Mouse (Mus musculus): Measurements from ENCODE around the gene Larp4b.

Gene Larp4b

DNA sequence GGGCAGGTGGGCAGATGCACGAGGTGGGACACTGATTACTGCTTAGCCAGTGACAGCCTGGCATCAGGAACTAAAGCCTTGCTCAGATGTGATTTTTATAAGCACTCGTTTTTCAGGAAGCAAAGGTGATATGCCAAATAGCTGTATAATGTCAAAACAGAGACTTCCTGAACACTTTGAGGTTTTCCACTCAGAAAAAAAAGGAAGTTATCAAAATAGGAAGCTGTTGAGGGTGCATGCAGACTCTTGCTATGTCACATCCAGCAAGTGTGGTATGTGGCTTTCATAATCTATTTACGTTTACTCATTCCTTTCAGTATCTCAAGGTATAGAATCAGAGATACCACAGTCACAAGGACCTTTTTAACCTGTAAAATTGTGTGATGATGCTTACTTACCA, 79.7 kb downstream of the Larp4b start:
- no peak for DNase-seq (ENCODE audit: extremely low read depth, insufficient read length, low spot score)

DNA sequence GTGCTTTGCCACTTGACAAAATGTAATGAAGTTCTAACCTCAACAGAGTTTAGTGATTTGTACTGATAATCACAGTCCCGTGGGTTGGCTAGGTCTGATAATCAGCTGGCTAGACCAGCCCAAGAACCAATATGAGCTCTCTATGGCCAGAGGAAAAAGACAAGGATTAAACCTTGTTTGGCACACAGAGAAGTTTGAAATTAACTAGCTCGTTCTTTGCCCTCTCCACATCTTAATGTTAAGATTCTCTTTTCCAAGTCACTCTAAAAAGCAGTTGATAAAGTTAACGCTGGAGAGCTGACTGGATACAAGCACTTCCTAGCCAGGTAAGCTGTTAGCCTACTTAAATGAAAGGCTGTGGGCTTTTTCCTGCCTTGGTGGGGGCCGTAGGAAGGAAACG, 81.5 kb downstream of the Larp4b start:
- no peak for DNase-seq (ENCODE audit: extremely low read depth, insufficient read length, low spot score)

DNA sequence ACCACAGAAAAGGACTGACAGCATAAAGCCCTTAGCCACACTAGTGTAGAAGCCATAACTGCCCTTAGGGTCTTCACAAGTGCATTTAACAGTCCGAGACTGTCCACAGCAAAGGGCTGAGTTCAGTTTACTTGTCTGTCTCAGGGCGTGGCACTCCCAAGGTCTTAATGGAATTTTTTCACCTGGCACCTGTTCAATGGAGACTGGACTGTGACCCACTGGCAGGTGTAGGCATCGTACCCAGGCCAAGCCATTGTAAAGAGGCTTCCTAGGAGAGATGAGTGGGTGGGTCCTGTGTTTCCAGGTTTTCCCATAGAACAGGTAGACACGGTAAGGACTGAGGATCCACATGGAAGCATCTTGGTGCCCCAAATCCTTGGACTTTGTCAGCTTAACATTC, 84.6 kb downstream of the Larp4b start:
- DNase-seq (ENCODE audit: extremely low read depth, insufficient read length, low spot score), result no peak

DNA sequence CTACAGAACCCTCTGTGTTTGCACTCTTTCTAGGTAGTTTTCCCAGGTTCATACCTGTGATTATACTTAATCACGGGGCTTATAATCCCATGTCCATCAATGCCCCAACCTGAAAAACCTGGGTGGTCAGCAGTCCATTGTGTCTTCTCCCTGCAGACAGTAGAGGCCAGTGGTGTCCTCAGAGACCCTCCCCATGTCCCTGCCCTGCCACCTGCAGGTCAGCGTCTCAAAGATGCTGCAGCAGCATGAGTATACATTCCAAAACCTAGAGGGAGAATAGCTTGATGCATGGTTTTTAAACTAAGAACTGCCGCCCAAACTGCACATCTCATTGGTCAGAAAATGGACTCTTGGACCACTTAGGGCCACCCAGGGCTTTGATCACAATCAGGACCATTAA, 85.0 kb downstream of the Larp4b start:
- no peak for DNase-seq (ENCODE audit: extremely low read depth, insufficient read length, low spot score)

DNA sequence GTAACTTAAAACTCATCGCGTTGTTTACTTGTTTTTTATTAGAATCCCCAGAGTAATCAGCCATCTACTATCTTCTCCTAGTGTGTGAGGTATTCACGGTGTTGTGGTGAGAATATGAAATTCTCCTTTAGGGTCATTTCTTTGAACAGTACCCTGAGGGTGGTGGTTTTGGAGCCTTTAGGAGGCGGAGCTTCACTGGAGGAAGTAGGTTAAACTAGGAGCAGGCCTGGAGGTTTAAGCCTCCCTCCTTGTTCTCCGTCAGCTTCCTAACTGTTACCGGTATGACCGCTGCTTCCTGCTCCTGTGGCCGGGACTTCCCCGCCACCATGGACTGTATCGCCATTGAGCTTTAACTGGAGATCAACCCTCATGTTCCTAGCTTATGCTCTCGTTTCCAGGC, 86.5 kb downstream of the Larp4b start:
- no peak for DNase-seq (ENCODE audit: extremely low read depth, insufficient read length, low spot score)

DNA sequence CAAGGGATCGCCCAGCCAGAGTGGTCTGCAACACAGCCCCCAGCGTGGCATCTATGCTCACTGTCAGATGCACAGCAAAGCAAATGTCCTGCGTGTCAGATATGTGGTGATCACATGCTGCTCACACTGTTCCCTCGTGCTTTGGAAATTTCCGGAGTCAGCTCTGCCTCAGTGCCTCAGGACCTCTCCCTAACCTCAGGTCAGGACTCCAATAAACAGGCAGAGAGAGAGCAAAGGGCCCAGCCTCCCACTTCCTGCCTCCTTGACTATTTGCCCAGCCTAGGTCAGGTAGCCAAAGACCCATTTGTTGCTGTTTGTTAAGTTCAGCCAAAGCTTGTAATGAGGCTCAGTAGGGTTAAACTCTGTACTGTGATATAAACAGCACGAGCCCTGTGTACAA, 87.4 kb downstream of the Larp4b start:
- no peak for DNase-seq (ENCODE audit: extremely low read depth, insufficient read length, low spot score)

DNA sequence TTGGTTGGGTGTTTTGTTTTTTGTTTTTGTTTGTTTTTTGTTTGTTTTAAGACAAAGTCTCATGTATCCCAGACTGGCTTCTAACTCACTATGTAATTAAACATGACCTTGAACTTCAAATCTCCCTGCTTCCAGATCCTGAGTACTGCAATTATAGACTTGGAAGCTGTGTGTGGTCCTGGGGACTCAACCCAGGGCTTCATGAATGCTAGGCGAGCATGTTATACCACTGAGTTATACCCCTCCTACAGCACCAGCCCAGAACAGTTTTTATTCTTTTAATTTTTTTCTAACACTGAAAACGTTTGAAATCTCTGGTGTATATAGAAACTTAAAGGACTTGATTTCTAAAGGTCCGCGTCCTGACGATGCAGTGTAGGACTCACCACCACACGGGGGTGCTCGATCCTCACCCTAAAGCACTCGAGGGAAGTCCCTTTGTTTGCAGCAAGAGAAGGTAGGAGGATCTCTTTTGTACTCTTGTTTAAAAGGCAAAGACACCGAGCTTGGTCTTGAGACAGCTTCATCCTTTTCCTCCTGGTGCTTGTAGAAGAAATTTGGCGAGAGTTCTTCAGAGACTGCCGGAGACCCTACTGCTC, 88.1 kb downstream of the Larp4b start:
- DNase-seq (ENCODE audit: extremely low read depth, insufficient read length, low spot score), result peak; percentile 28

DNA sequence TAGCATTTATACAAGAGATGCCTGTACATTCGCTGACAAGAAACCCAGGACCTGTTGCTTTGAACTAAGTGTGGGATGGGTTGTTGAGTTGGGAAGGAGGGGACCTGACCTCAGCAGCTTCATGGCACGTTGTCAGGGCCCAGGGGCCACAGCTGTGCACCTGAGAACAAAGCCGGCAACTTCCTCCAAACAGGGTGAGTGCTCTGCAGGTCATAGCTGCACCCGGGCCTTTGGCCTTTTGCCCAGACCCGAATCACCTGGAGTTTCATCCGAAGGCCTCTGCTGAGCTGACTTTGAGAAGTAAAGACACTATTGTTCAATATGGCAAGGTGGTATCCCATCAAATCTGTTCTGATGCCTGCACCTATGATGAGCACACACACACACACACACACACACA, 90.6 kb downstream of the Larp4b start:
- no peak for DNase-seq (ENCODE audit: extremely low read depth, insufficient read length, low spot score)

DNA sequence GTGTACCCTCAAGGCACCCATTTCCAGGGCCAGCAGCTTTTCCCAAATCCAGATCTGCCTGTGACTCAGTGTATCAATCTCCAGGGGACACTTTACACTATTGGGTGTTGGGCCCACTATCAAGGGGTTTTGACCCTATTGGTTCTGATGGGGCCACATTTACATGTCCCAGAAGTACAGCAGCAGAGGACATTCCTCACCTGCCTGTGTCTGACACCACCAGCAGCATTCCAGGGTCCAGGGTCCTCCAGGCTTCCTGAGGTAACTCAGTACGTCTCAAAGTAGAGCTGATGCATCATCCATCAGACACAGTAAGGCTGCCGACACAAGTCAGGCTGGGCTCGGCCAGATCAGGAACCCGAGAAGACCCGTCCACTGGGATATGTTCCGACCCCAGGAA, 91.0 kb downstream of the Larp4b start:
- no peak for DNase-seq (ENCODE audit: extremely low read depth, insufficient read length, low spot score)

DNA sequence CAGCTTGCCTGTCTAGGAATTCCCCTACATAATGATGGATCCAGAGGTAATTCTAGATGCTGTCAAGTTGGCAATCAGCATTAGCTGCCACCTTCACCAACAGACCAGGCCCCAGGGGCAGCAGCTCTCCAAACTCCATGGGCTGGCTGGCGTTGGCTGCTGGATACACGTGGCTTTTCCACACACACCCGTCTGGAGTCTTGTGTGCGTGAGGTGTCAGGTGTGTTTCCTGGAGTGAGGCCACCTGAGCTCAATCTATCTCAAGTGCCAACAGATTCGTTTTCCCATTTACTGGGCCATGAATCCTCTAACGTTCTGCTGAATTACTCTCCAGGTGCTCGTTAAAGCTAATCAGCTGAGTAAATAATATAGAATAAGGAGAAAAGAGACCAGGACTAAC, 93.5 kb downstream of the Larp4b start:
- DNase-seq (ENCODE audit: extremely low read depth, insufficient read length, low spot score), result no peak

DNA sequence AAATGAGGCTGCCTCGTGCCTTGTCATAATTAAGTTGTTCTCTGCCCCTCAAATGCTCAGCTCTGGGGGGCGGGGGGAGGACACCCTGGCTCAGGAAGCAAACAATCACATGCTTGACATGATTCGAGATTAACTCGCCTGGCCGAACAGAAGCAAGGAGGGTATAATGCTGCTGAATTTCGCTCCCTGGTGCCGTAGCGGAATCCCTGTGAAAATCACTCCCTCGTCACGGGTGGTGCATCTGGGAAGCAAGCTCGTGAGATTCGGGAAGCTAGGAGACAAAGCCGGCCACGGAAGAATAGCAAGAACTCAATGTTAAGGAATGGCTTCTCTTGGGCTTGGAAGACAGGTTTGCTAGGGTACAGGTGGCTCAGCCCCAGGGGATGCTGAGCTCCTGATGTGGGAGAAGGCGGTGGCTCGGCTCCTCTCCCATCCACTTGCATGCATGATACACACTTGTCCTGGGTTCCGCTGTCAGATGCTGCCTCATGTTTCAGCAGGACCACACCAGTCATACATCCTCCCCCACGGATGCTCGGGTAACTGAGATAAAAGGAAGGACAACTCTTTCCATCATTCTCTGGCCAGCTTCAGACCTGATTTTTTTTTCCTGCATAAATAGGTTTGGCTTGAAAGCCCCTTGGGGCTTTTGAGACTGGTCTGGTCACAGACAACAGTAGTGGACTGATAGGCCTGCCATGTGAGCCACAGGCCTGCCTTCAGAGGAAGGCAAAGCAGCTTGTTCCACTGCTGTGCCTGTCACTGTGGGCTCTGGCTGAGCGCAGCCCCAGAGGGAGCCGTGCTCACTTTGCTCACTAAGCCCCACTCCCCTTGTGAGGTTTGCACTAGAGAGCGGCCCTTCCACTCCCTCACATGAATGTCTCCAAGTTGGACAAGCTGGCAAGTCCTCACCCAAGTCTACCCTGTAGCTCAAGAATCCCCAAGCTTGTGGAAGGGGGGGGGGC, 94.2 kb downstream of the Larp4b start:
- no peak for DNase-seq (ENCODE audit: extremely low read depth, insufficient read length, low spot score)

DNA sequence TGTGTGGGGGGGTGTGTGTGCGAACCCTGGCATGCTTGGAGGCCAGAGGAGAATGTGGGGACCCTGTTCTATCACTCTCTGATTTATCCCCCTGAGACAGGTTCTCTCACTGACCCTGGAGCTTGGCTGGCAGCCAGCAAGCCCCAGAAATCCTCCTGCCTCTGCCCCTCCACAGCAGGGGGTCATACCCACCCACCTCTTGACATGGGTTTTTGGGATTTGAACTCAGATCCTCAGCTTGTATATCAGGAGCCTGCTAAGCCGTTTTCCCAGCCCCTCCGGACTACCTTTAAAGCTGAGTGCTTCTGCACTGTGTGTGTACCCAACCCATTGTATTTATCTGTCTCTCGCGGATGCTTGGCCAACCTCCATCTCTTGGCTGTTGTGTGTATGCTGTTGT, 95.8 kb downstream of the Larp4b start:
- no peak for DNase-seq (ENCODE audit: extremely low read depth, insufficient read length, low spot score)

DNA sequence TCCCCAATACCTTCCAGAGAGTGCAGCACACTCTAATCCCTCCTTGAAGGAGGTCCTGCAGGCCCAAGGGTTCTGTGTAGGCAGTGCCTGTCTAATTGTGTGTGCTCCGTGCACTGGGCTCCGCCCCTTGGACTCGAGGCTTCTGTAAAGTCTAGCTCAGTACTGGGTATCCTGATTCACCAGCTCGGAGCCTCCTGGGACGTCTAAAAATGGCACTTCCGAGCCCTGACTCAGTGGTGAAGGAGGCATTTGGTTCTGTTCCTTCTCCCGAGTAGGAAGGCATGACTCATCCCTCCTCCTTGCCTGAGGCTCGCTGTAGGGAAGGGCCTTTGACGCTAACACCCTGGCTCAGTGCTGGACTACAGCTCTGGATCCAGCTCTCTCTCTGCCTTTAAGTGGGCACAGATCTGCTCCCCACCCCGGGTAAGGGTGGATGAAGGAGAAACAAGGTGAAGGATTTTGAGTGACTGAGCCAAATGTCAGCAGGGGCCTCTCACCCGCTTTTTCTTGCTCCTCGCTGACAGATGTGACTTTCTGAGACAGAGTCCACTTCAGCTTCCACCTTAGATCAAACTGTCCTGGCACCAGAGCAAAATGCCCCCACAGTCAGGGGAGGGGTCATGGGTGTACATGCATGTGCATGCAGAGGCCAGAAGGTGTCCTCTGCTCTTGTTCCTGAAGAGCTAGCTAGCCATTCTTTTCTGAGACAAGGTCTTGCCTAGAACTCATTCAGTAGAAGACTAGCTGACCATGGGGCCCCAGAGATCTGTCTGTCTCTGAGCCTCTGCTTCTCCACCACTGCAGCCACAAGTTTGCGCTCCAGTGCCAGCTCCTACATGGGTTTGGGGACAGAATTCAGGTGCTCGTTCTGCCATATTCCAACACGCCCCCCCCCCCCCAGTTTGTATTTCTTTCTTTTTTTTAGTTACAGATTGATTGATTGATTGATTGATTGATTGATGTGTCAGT, 97.8 kb downstream of the Larp4b start:
- peak; percentile 79 for DNase-seq (ENCODE audit: extremely low read depth, insufficient read length, low spot score)

DNA sequence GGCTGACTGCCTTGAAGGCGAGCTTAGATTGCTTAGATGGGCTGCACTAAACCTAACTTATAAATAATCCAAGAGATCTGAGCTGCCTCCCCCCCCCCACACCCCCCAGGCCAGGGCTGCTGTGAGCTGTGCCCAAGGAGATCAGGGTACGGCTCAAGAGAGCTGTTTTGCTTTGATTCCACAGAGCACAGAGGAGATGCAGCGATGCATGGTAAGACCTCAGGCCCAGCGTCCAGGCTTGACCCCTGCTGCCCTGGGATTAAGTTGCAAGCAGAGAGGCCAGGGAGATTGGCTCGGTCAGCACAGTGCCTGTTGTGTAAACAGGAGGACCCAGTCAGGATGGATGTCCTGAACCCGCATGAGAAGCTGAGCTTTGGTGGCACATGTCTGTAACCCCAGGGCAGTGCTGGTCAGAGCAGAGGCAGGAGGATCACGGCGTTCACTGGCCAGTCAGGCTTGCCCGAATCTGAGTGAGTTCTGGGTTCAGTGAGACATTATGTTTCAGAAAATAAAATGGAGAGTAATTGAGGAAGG, 99.2 kb downstream of the Larp4b start:
- DNase-seq (ENCODE audit: extremely low read depth, insufficient read length, low spot score), result no peak

DNA sequence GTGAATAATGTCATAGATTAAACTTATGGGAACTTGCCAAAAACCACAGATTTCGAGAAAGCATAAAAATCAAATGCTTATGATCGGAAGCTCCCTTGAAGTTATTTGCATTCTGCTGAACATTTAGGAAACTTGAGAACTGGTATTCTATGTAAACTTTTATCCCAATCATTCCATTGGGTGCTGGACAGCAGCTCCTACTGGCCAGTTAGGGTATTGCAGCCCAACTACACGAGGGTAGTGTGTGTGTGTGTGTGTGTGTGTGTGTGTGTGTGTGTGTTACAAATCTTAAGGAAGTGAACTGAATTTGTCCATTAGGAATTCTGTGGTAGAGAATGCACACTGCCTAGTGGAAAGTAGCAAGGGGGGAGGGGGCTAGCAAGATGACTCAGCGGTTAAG, 101.0 kb downstream of the Larp4b start:
- peak; percentile 28 for DNase-seq (ENCODE audit: extremely low read depth, insufficient read length, low spot score)

DNA sequence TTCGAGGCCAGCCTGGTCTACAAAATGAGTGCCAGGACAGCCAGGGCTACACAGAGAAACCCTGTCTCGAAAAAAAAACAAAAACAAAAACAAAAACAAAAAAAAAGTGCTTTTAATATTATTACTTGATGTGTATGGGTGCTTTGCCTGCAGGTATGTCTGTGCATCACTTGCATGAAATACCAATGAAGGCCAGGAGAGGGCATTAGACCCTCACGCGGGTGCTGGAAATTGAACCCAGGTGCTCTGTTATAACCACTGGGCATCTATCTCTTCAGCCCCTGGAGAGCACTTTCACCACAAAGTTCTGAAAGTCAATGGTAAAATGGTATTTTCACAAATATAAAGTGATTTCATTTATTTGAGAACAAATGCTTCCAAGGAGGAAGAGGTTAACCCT, 101.9 kb downstream of the Larp4b start:
- no peak for DNase-seq (ENCODE audit: extremely low read depth, insufficient read length, low spot score)

DNA sequence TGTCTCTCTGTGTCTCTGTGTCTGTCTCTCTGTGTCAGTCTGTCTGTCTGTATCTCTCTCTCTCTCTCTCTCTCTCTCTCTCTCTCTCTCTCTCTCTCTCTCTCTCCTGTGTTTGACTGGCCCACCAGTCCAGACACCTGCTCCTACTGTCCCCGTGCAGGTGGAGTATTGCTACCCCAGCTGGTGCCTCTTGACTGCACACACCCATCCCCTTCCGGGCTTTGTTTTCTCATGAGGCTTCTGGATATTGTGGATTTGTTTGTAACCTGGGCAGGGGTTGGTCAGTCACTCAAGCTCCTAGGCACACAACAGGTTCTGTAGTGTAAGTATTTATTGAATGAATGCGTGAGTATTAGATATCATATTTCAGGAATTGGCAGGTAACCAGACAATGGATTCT, 104.4 kb downstream of the Larp4b start:
- DNase-seq (ENCODE audit: extremely low read depth, insufficient read length, low spot score), result no peak

DNA sequence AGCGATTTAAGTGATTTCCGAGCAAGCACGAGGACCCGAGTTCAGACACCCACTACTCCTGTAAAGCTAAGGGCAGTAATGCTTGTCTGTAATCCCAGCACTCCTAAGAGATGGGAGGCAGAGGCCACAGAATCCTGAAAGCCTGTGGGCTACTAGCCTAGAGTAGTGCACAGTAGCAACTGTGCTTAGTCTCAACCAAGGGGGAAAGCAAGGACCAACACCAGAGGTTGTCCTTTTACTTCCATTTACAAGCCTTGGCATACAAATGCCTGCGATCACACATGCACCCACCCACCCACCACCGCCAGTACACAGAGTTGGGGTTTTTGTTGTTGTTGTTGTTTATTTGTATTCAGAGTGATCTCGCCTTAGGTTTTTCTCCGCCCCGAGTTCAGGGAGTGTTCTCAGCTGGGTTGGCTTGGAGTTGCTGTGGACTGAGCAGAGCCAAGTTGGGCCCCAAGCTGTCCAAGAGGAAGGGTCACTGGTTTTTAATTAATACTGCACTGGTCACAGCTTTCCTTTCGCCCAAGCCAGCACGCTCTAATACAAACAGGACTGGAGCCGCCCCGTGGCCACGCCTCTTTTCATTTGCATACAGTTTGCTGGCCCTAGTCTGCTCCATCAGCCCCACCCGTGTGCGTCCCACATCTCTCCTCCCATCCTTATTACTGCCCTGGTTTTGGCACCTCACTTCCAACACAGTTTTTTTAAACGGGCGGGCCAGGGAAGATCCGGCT, 105.2 kb downstream of the Larp4b start:
- peak; percentile 33 for DNase-seq (ENCODE audit: extremely low read depth, insufficient read length, low spot score)

DNA sequence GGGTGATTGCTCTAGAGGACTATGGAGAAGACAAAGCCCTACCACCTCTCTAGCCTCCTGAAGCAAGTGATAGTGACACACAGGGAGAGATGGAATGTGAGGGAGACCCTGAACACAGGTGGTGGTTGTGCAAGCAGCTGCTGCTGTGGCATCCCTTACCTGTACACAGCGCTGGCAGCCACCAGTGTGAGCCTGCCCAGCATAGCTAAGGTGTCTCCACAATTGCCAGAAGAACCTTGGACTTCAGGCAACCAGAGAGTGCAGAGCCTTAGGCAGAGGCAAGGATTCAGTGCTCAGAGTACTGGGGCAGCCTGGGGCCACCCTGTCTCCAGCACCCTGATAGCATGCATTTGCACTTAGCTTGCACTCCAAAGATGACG, 105.8 kb downstream of the Larp4b start:
- no peak for DNase-seq (ENCODE audit: extremely low read depth, insufficient read length, low spot score)

DNA sequence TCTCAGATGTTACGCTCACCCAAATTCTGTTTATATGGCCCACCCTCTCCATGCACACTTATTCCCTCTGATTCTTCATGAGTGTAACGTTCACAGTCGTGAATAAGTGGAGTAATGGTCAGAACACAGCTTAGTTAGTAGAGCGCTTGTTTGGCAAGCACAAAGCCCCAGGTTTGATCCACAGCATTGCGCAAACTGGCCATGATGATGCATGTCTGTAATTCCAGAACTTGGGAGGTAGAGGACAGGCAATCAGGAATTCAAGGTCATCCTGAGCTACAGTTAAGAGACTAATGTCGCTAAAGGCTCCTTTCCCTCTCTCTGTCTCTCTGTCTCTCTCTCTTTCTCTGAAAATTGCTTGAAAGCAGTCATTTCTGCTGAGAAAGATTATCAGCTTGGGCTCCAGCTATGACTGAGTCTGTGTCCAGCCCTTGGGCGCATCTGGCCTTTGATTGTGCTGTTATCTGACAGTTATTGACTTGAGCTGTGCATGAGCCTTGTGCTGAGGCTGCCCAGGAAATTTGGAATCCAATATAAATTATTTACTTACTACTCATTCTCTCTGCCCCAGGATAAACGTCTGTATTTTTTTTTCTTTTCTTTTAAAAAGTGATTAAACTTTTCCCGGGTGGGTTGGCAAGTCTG, 129.2 kb downstream of the Larp4b start:
- no peak for DNase-seq (ENCODE audit: extremely low read depth, insufficient read length, low spot score)

All from 3134 (cell line).